Mouse (Mus musculus) heart, postnatal 0 days (tissue): ENCODE results near the gene Fstl4. TPM values are rescaled to one million over a fixed set of nuclear protein-coding genes. Genes with fewer than 3 reads are reported as not detected.

Source experiments
- ATAC-seq: fragments of 200-750 bp; cut with Nextera tagmentation; 2 replicates; pipeline ENCODE4 v1.8.0; 2017; ENCODE audit warnings: low read depth, moderate number of reproducible peaks, moderate library complexity; ENCODE audit not compliant: insufficient read depth
- DNase-seq: peaks from one replicate; pipeline ENCODE4 v3.0.0-alpha.2; 2016; ENCODE audit warnings: low spot score
- H3K27ac ChIP-seq: fragments of 300-500 bp; sonication (generic); 2 replicates; pipeline ENCODE4 v1.5.1; 2014; ENCODE audit warnings: low read depth, mild to moderate bottlenecking
- H3K27me3 ChIP-seq: fragments of 300-500 bp; sonication (generic); 2 replicates; pipeline ENCODE4 v1.6.1; 2014; ENCODE audit warnings: low read length, mixed read lengths; ENCODE audit not compliant: control insufficient read depth, insufficient read depth
- H3K36me3 ChIP-seq: fragments of 300-500 bp; sonication (generic); replicated peaks from 2 replicates; pipeline ENCODE4 v1.6.1; 2014; ENCODE audit warnings: low read length, mixed read lengths; ENCODE audit not compliant: control insufficient read depth, insufficient read depth
- H3K4me1 ChIP-seq: fragments of 300-500 bp; sonication (generic); 2 replicates; pipeline ENCODE4 v1.6.1; 2014; ENCODE audit warnings: antibody characterized with exemption; ENCODE audit not compliant: control insufficient read depth, insufficient read depth
- H3K4me2 ChIP-seq: fragments of 300-500 bp; sonication (generic); 2 replicates; pipeline ENCODE4 v1.6.1; 2014; ENCODE audit warnings: low read depth, mild to moderate bottlenecking, low read length, moderate library complexity
- H3K4me3 ChIP-seq: fragments of 300-500 bp; sonication (generic); 2 replicates; pipeline ENCODE4 v1.5.1; 2014; ENCODE audit warnings: low read depth, low read length
- H3K9ac ChIP-seq: fragments of 300-500 bp; sonication (generic); replicated peaks from 2 replicates; pipeline ENCODE4 v1.6.1; 2014; ENCODE audit warnings: low read depth, low read length, mixed read lengths
- H3K9me3 ChIP-seq: fragments of 300-500 bp; sonication (generic); replicated peaks from 2 replicates; pipeline ENCODE4 v1.6.1; 2016; ENCODE audit warnings: low read length; ENCODE audit not compliant: control insufficient read depth
- CTCF ChIP-seq: IDR thresholded peaks from 2 replicates; pipeline ENCODE4 v1.5.1; 2016; ENCODE audit warnings: antibody characterized with exemption, control low read depth, low read depth
- EP300 ChIP-seq: IDR thresholded peaks from 2 replicates; pipeline ENCODE4 v1.6.1; 2016; ENCODE audit warnings: antibody characterized with exemption, low read depth
- WGBS: fragments of 180-500 bp; shearing (Covaris S2); extraction: QIAGEN DNeasy Blood & Tissue Kit; methylation state at CpG from one replicate; pipeline ENCODE4 v1.1.7; 2014; 5-methylcytosine and 5-hydroxymethylcytosine counted together
- polyA plus RNA-seq: library from polyadenylated mRNA; unstranded; fragments of >200 nt; fragmentation: Nextera tagmentation; extraction: Ambion mirVana; gene quantifications from 2 replicates; pipeline ENCODE4 v1.2.1, GENCODE M21; 2015
- total RNA-seq: library from RNA; depleted of rRNA; stranded (reverse); fragments of >200 nt; gene quantifications from 2 replicates; pipeline ENCODE4 v1.2.3, GENCODE M21; 2014; ENCODE audit warnings: low replicate concordance

The Fstl4 gene
- total and polyA plus RNA-seq, 2 experiments from 2014 or later = 6.3 to 9.4 TPM

- Histone ChIP-seq H3K27me3 (no peaks in the 10 kb centered on the region), H3K27ac (peak overlapping the region; percentile 93), H3K9me3 (no peaks in the 10 kb centered on the region), H3K9ac (no peak overlapping the region), H3K36me3 (no peaks in the 10 kb centered on the region), H3K4me3 (no peak overlapping the region), H3K4me2 (no peak overlapping the region), H3K4me1 (peaks cover 15% of the 10 kb centered on the region)
- peak; percentile 65 for DNase-seq
- 18% methylated on average over 9 of the region's 9 CpGs for WGBS
- ATAC-seq = peak; percentile 90
- TF ChIP-seq EP300 (peak; percentile 48; the same call in 1 of the 2 replicates), CTCF (no peak)
Observed at GRCm38 (mm10) chr11:52744593-52745450, 19.6 kb upstream of the Fstl4 start.

GRCm38 (mm10) chr11:52747206-52747605 lies 17.2 kb upstream of the Fstl4 start:
- H3K9ac ChIP-seq = no peak overlapping the region
- ATAC-seq = no peak
- no peak overlapping the region for H3K27ac ChIP-seq
- no peak overlapping the region for H3K4me3 ChIP-seq
- DNase-seq = no peak
- H3K36me3 ChIP-seq = no peaks in the 10 kb centered on the region
- 77% methylated on average over 7 of the region's 7 CpGs for WGBS
- peaks cover 11% of the 10 kb centered on the region; the same call in 1 of the 2 replicates for H3K4me1 ChIP-seq
- H3K9me3 ChIP-seq = no peaks in the 10 kb centered on the region
- no peak overlapping the region for H3K4me2 ChIP-seq
- TF ChIP-seq EP300 (no peak), CTCF (no peak)
- H3K27me3 ChIP-seq = no peaks in the 10 kb centered on the region

GRCm38 (mm10) chr11:52747766-52748456 lies 16.5 kb upstream of the Fstl4 start:
- peaks cover 11% of the 10 kb centered on the region; the same call in 1 of the 2 replicates for H3K4me1 ChIP-seq
- H3K4me3 ChIP-seq = no peak overlapping the region
- H3K9ac ChIP-seq = no peak overlapping the region
- no peaks in the 10 kb centered on the region for H3K9me3 ChIP-seq
- no peak for DNase-seq
- no peak overlapping the region for H3K27ac ChIP-seq
- no peaks in the 10 kb centered on the region for H3K27me3 ChIP-seq
- no peak for ATAC-seq
- no peak overlapping the region for H3K4me2 ChIP-seq
- TF ChIP-seq EP300 = no peak
- TF ChIP-seq CTCF = no peak
- no peaks in the 10 kb centered on the region for H3K36me3 ChIP-seq
- WGBS = 49% methylated on average over 6 of the region's 6 CpGs

- H3K27ac ChIP-seq = no peak overlapping the region
- H3K9ac ChIP-seq = no peak overlapping the region
- TF ChIP-seq CTCF = no peak
- no peak for TF ChIP-seq EP300
- H3K36me3 ChIP-seq = no peaks in the 10 kb centered on the region
- no peaks in the 10 kb centered on the region for H3K27me3 ChIP-seq
- no peaks in the 10 kb centered on the region for H3K9me3 ChIP-seq
- H3K4me1 ChIP-seq = peaks cover 7% of the 10 kb centered on the region; the same call in 1 of the 2 replicates
- no peak overlapping the region for H3K4me2 ChIP-seq
- ATAC-seq (no peak), DNase-seq (no peak)
- H3K4me3 ChIP-seq = no peak overlapping the region
- 79% methylated on average over 6 of the region's 6 CpGs for WGBS
Observed at GRCm38 (mm10) chr11:52749988-52750387, 14.4 kb upstream of the Fstl4 start.

- no peak overlapping the region for H3K27ac ChIP-seq
- ATAC-seq (no peak), DNase-seq (no peak)
- TF ChIP-seq EP300 (no peak), CTCF (no peak)
- H3K27me3 ChIP-seq = no peaks in the 10 kb centered on the region
- no peak overlapping the region for H3K4me3 ChIP-seq
- no peaks in the 10 kb centered on the region for H3K9me3 ChIP-seq
- H3K9ac ChIP-seq = no peak overlapping the region
- 75% methylated on average over 12 of the region's 12 CpGs for WGBS
- H3K4me1 ChIP-seq = no peaks in the 10 kb centered on the region
- H3K4me2 ChIP-seq = no peak overlapping the region
- no peaks in the 10 kb centered on the region for H3K36me3 ChIP-seq
Observed at GRCm38 (mm10) chr11:52752524-52752923, 11.9 kb upstream of the Fstl4 start.
